Mouse (Mus musculus) thymus, postnatal 14 days (tissue): ENCODE results near the gene G0s2.
"Not testable (repeated sequence)": the region's sequence is repeated elsewhere in the genome, so short reads cannot be mapped to it uniquely, and the experiment has no call there.

Experiments
- DNase-seq: peaks from one replicate; pipeline ENCODE4 v3.0.0; 2021

G0s2 gene

GRCm38 (mm10) chr1:193285766-193286325 is 12.8 kb upstream of the G0s2 start:
- DNase-seq = peak; percentile 57

DNA sequence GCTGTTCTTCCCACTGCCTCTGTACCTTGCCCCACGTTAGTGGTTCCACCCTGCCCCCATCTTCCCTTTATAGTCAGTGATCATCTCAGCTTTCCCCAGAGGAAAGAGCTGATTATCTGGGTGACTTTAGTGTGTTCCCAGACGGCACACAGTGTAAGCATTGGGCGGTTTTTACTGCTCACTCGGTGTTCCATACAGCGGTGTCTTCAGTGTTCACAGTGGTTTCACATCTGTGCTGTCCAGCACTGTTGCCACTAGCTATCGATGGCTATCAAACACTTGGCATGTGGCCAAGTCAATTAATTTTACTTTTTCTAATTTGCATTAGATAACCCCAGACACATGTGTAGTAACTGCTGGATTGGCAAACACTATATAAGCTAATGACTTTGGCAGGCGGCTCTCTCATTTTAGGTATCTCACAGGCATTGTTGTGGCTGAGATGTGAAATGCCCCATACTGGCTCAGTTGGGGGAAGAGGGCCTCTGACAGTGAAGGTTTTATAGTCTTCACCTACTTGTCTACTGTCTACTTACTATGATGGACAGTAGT is 11.3 kb upstream of the G0s2 start:
- no peak for DNase-seq

GRCm38 (mm10) chr1:193281344-193281743 is 8.3 kb upstream of the G0s2 start:
- DNase-seq = no peak

DNA sequence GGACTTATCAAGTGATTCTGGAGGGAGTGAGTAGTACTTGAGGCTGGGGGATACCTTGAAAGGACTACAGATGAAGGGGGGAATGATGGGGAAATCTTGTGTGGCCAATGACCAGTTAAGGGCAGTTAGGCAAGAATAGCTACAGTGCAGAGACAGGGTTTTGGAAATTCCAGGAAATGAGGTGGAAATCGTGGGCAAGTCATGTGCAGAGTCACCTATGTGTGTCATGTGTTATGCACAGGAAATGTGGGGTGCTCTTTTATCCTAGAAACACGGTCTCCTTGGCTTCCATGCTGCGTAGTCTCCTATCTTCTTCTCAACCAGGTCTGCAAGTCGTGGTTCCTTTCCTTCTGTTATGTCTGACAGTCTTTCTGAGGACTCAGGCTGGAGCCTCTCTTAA is 6.5 kb upstream of the G0s2 start:
- DNase-seq = no peak

DNA sequence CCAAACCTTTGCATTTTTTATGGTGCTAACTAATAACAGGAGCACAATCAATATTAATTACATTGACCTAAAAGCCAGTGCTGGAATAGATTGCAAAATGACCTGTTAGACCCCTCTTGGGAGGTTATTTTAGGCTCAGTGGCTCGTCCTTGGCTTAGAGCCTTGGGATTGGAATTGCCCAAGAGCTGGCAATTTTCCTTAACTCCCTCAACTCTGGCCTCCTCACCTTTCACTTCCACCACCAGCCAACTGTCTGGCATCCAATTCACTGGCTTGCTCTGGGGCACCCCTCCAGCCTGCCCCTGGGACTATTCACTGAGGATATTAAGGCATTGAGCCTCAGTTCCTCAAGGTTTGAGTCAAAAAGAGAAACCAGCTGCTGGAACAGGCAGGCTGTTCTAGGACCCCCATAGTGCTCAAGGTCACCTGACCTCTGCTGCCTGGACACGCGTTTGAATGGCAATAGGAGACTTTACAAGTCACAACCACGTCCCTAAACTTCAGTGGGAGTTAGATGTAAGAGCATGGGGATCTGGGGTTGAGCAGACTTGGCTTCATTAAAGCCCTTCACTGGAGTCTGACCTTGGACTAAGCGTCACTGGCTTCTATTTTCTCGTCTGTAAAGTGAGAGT is 5.5 kb upstream of the G0s2 start:
- no peak for DNase-seq

DNA sequence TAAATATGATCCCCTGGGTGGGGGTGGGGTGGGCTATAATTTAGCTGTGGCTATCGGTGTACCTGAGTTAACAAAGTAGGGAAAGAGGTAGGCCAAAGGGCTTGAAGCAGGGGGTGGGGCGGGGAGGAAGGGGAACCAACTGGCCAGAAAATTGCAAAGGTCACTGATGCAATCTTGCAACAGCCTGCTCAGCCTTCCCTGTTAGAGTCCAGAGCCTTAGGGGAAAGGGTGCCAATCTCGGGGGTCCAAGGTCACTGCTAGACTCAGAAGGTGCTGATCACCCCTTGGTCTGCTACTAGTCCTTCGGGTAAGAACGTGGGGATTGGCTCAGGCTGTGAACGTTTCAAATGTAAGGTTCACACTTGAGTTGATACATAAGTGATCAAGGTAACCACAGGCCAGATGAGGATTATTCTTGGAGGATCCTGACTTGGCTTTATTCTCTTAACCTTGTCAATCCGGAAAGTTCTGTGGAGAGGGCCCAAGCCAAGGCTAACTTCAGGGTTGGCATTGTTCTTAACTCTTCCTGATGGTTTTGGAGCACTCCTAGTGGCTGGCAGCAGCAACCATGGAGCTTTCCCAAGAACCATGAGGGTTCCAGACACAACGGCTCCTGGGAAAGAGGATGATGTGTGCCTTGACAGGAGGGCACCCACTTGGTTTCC is 1.5 kb upstream of the G0s2 start:
- DNase-seq = no peak

- peak; percentile 37 for DNase-seq
Measured at GRCm38 (mm10) chr1:193272137-193272915, 691 bp downstream of the G0s2 start.

DNA sequence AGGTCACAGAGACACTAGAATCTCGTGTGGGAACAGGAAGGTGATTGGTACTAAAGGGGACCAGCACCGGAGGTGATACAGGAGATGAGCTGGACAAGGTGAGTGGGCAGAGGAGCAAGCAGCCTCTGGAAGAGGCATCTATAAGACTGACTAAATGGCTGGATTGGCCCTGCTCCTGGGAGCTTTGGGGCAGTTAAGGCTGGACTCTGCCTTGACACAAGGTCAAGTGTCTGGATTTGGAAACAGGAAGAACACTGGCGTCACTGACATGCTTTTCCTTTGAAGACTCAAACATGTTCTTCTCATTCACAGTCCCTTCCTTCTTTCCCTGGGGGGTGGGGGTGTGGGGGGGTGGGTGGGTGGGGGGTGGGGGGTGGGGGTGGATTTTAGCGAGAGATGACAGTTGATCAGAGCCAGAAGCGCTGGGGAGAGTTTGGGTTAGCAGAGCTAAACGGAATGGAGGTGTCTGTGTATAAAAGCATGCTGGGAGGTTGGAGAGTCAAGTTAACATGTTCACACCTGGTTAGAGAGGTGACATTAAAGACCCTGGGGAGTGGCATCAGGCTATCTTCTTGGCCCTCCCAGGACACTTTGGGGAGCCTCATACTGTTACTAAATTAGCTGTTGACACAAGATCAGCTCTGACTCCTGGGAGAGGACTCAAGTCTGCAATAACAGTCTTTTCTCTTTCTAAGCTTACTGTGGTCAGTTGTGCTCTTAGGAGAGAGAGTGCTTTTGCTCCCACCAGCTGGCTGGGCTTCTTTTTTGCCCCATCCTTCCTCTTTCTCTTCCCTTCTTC is 1.9 kb downstream of the G0s2 start:
- DNase-seq = no peak

DNA sequence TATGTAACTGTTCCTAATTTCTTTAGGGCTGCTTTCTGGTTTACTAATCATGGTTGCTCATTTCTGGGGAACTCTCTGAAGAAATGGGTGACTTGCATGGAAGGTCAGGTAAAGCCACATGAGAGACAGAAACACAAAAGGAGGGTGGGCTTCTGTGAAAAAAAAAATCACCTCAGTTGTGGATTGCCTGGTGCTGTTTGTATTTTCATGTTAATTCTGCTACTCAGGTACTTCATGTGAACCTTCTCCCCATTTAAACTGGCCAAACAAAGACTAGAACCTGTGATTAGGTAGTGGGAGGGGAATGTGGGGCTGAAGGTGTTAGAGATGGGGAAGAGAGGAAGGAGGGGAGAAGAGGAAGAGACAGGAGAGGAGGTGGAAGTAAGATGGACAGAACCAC is 7.3 kb downstream of the G0s2 start:
- no peak for DNase-seq

- peak; percentile 84 for DNase-seq
Measured at GRCm38 (mm10) chr1:193263955-193264598, 8.9 kb downstream of the G0s2 start, which contains the start of gene Hsd11b1. Hsd11b1 (minus strand) TSS chr1:193264075.

GRCm38 (mm10) chr1:193263026-193263907 is 9.8 kb downstream of the G0s2 start:
- DNase-seq = peak; percentile 26

- DNase-seq = no peak
Measured at GRCm38 (mm10) chr1:193261897-193262548, 11.0 kb downstream of the G0s2 start.

DNA sequence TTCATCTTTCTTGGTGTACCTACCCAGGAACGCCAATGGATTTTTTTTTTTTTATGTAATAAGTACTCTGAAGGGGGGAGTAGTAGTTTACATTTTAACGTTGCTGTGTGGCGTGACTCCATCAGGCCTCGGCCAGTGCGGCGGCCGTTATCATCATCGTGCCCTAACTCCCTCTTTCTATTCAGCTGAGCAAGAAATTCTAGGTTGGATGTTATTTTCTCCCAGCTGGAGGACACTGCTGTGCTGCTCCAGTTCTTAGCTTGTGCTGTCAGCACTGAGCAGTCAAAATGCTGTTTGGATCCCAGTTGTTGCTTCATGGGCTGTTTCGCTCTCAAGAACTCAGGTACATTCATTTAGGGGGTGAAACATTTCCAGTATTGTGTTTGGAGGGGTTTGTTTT is 13.5 kb downstream of the G0s2 start:
- DNase-seq = no peak

DNA sequence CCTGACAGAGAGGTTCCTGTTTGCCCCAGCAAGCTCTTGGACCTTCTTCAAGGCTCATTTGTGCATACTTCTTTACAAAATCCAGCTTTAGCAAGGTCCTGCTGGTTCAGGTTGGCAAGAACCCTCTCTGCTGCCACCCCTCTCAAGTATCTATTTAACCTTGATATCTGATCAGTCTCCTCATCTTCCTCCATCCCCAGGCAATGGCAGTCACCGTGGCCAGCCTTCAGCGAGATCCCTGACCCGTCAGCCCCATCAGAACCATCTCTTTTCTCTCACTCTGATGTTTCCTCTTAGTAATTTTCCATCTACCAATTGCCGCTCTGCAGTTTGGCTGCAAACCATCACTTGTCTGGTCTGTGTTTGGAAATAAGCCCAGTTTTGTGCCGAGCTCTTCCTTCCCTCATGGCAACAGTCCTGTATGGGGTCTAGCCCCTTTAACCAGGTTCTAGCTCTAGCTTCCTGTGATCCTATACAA is 16.4 kb downstream of the G0s2 start:
- DNase-seq = no peak

GRCm38 (mm10) chr1:193256289-193256577 is 16.8 kb downstream of the G0s2 start:
- DNase-seq = no peak

GRCm38 (mm10) chr1:193255488-193256288 is 17.3 kb downstream of the G0s2 start:
- DNase-seq = peak; percentile 83

DNA sequence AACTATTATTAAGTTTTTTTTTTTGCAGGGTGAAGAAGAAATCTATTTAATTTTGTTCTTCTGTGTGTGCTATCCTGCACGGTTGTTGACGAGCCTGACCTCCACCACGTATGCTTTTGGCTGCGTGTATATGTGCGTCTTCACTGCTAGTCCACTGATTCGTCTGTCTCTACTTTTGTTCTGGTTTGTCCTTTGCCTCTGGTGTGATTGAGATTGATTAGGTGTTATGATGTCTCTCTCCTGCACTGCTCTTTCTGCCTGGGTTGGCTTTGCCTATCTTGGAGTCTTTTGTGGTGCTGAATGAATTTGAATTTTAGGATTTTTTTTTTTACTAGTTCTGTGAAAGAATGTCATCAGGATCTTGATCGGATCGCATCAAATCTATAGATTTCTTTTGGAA is 18.0 kb downstream of the G0s2 start:
- DNase-seq = no peak

DNA sequence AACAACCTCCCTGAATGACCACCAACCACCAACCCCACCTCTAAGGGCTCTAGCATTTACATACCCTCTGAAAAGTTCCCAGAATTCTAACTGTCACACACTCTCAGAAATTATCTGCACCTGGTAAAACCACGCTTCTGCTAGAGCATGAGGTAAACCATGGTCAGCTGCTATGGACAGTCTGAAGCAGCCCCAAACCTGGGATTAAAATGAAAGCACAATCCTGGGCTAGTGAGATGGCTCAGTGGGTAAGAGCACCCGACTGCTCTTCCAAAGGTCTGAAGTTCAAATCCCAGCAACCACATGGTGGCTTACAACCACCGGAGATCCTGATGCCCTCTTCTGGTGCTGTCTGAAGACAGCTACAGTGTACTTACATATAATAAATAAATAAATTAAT is 19.1 kb downstream of the G0s2 start:
- not testable (repeated sequence) for DNase-seq

DNA sequence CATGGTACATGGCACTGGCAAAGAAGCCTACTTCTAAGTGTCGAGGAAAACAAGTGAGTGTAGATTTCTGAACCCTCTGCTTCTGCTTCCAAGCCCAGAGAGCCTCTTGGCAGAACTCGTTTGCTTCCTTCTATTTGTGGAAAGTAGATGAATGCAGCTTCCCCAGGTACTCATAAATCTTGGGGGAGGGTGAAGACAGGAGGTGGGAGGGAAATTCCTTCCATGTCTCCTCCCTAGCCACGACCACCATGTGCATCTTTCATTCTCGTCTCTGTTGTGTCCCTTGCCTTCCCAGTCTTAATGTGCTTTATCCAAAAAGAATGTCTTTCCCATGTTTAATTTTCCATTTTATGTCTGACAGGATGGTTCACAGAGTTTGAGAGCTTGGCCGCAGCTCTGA is 20.4 kb downstream of the G0s2 start:
- no peak for DNase-seq

- no peak for DNase-seq
Measured at GRCm38 (mm10) chr1:193251386-193251785, 21.6 kb downstream of the G0s2 start.
